Mouse (Mus musculus) forebrain, postnatal 0 days (tissue): ENCODE results near the gene C2cd2. TPM values are rescaled to one million over a fixed set of nuclear protein-coding genes. Genes with fewer than 3 reads are reported as not detected.

Experiments
- ATAC-seq: fragments of 200-750 bp; cut with Nextera tagmentation; 2 replicates; pipeline ENCODE4 v1.8.0; 2017; ENCODE audit warnings: mild to moderate bottlenecking, moderate library complexity
- DNase-seq: peaks from one replicate; pipeline ENCODE4 v3.0.0-alpha.2; 2015
- H3K27ac ChIP-seq: fragments of 300-500 bp; sonication (generic); 2 replicates; pipeline ENCODE4 v1.5.1; 2014; ENCODE audit warnings: low read depth, mild to moderate bottlenecking, antibody characterized with exemption, low read length, moderate library complexity, mixed read lengths
- H3K27me3 ChIP-seq: fragments of 300-500 bp; sonication (generic); 2 replicates; pipeline ENCODE4 v1.6.1; 2014; ENCODE audit warnings: mild to moderate bottlenecking, low read length, mixed read lengths; ENCODE audit not compliant: insufficient read depth
- H3K36me3 ChIP-seq: fragments of 300-500 bp; sonication (generic); 2 replicates; pipeline ENCODE4 v1.6.1; 2014; ENCODE audit warnings: mild to moderate bottlenecking, moderate library complexity; ENCODE audit not compliant: insufficient read depth
- H3K4me1 ChIP-seq: fragments of 300-500 bp; sonication (generic); 2 replicates; pipeline ENCODE4 v1.6.1; 2014; ENCODE audit warnings: antibody characterized with exemption; ENCODE audit not compliant: insufficient read depth
- H3K4me2 ChIP-seq: fragments of 300-500 bp; sonication (generic); 2 replicates; pipeline ENCODE4 v1.6.1; 2014; ENCODE audit warnings: low read depth, mild to moderate bottlenecking, moderate library complexity
- H3K4me3 ChIP-seq: fragments of 300-500 bp; sonication (generic); 2 replicates; pipeline ENCODE4 v1.5.1; 2014; ENCODE audit warnings: low read depth, low read length, mixed read lengths
- H3K9ac ChIP-seq: fragments of 300-500 bp; sonication (generic); 2 replicates; pipeline ENCODE4 v1.6.1; 2014; ENCODE audit warnings: mild to moderate bottlenecking
- H3K9me3 ChIP-seq: fragments of 300-500 bp; sonication (generic); 2 replicates; pipeline ENCODE4 v1.6.1; 2016; ENCODE audit warnings: low read length
- CTCF ChIP-seq: sonication (generic); IDR thresholded peaks from 2 replicates; pipeline ENCODE4 v1.5.1; 2016; ENCODE audit warnings: antibody characterized with exemption, control low read depth, low read depth
- WGBS: fragments of 180-500 bp; shearing (Covaris S2); extraction: QIAGEN DNeasy Blood & Tissue Kit; methylation state at CpG from one replicate; pipeline ENCODE4 v1.1.7; 2014; 5-methylcytosine and 5-hydroxymethylcytosine counted together
- polyA plus RNA-seq: library from polyadenylated mRNA; unstranded; fragments of >200 nt; fragmentation: Nextera tagmentation; extraction: Ambion mirVana; gene quantifications from 2 replicates; pipeline ENCODE4 v1.2.1, GENCODE M21; 2015
- total RNA-seq: library from RNA; depleted of rRNA; stranded (reverse); fragments of >200 nt; gene quantifications from 2 replicates; pipeline ENCODE4 v1.2.3, GENCODE M21; 2014

The C2cd2 gene
- total and polyA plus RNA-seq, 2 experiments from 2014 or later: 11.9 to 13.3 TPM

GRCm38 (mm10) chr16:97984589-97984988 lies 22.2 kb upstream of the C2cd2 start:
- no peak for DNase-seq

GRCm38 (mm10) chr16:97981362-97981761 lies 19.0 kb upstream of the C2cd2 start:
- H3K36me3 ChIP-seq: no peaks in the 10 kb centered on the region
- no peak overlapping the region for H3K4me3 ChIP-seq
- no peak overlapping the region for H3K27ac ChIP-seq
- ATAC-seq: no peak
- H3K4me2 ChIP-seq: no peak overlapping the region
- no peak for DNase-seq
- 93% methylated on average over 1 of the region's 1 CpGs for WGBS
- no peaks in the 10 kb centered on the region for H3K4me1 ChIP-seq
- TF ChIP-seq CTCF: no peak
- no peaks in the 10 kb centered on the region for H3K9me3 ChIP-seq
- H3K9ac ChIP-seq: no peak overlapping the region
- no peaks in the 10 kb centered on the region for H3K27me3 ChIP-seq

More at GRCm38 (mm10) chr16:97984589-97984988, 22.2 kb upstream of the C2cd2 start:
- no peaks in the 10 kb centered on the region for H3K36me3 ChIP-seq
- H3K4me1 ChIP-seq: no peaks in the 10 kb centered on the region
- 18% methylated on average over 5 of the region's 5 CpGs for WGBS
- H3K9ac ChIP-seq: no peak overlapping the region
- no peak overlapping the region for H3K4me3 ChIP-seq
- no peak overlapping the region for H3K4me2 ChIP-seq
- no peak overlapping the region for H3K27ac ChIP-seq
- no peak for TF ChIP-seq CTCF
- no peak for ATAC-seq
- H3K9me3 ChIP-seq: no peaks in the 10 kb centered on the region
- no peaks in the 10 kb centered on the region for H3K27me3 ChIP-seq

GRCm38 (mm10) chr16:97977722-97978121 lies 15.3 kb upstream of the C2cd2 start:
- H3K27me3 ChIP-seq: no peaks in the 10 kb centered on the region
- no peaks in the 10 kb centered on the region for H3K4me1 ChIP-seq
- no peak overlapping the region for H3K4me3 ChIP-seq
- 84% methylated on average over 3 of the region's 3 CpGs for WGBS
- no peaks in the 10 kb centered on the region for H3K36me3 ChIP-seq
- no peak overlapping the region for H3K27ac ChIP-seq
- no peak for ATAC-seq
- H3K4me2 ChIP-seq: no peak overlapping the region
- TF ChIP-seq CTCF: no peak
- no peak for DNase-seq
- no peak overlapping the region for H3K9ac ChIP-seq
- no peaks in the 10 kb centered on the region for H3K9me3 ChIP-seq

GRCm38 (mm10) chr16:97977277-97977676 lies 14.9 kb upstream of the C2cd2 start:
- 85% methylated on average over 1 of the region's 1 CpGs for WGBS

GRCm38 (mm10) chr16:97963956-97964540 lies 1.6 kb upstream of the C2cd2 start:
- H3K9ac ChIP-seq: no peak overlapping the region
- no peaks in the 10 kb centered on the region for H3K27me3 ChIP-seq
- no peak overlapping the region for H3K27ac ChIP-seq
- no peak overlapping the region for H3K4me2 ChIP-seq
- H3K36me3 ChIP-seq: 0 out of 2 replicates have a peak, but pooled peaks cover 3% of the 10 kb centered on the region
- ATAC-seq (no peak), DNase-seq (no peak)
- no peak overlapping the region for H3K4me3 ChIP-seq
- 86% methylated on average over 3 of the region's 3 CpGs for WGBS
- no peaks in the 10 kb centered on the region for H3K9me3 ChIP-seq
- peaks cover 4% of the 10 kb centered on the region; the same call in 1 of the 2 replicates for H3K4me1 ChIP-seq
- TF ChIP-seq CTCF: no peak

More at GRCm38 (mm10) chr16:97977277-97977676, 14.9 kb upstream of the C2cd2 start:
- Histone ChIP-seq H3K36me3 (no peaks in the 10 kb centered on the region), H3K4me1 (no peaks in the 10 kb centered on the region), H3K9ac (no peak overlapping the region), H3K4me3 (no peak overlapping the region), H3K27me3 (no peaks in the 10 kb centered on the region), H3K9me3 (no peaks in the 10 kb centered on the region), H3K27ac (no peak overlapping the region), H3K4me2 (no peak overlapping the region)
- DNase-seq: no peak
- TF ChIP-seq CTCF: no peak
- ATAC-seq: no peak

- no peak; the same call in 1 of the 2 replicates for ATAC-seq
- H3K4me3 ChIP-seq: peak overlapping the region; percentile 84
- WGBS: 7% methylated on average over 36 of the region's 36 CpGs
- no peak for TF ChIP-seq CTCF
- H3K4me1 ChIP-seq: peaks cover 4% of the 10 kb centered on the region; the same call in 1 of the 2 replicates
- peak; percentile 60 for DNase-seq
- H3K27me3 ChIP-seq: no peaks in the 10 kb centered on the region
- peaks cover 6% of the 10 kb centered on the region for H3K36me3 ChIP-seq
- peak overlapping the region; percentile 90 for H3K4me2 ChIP-seq
- peak overlapping the region; percentile 88 for H3K27ac ChIP-seq
- H3K9me3 ChIP-seq: no peaks in the 10 kb centered on the region
- H3K9ac ChIP-seq: peak overlapping the region; percentile 92
Observed at GRCm38 (mm10) chr16:97961381-97962150, 832 bp downstream of the C2cd2 start.

GRCm38 (mm10) chr16:97960348-97960747 lies 2.0 kb downstream of the C2cd2 start:
- H3K27me3 ChIP-seq: no peaks in the 10 kb centered on the region
- peaks cover 17% of the 10 kb centered on the region for H3K36me3 ChIP-seq
- ATAC-seq (no peak), DNase-seq (no peak)
- WGBS: 90% methylated on average over 3 of the region's 3 CpGs
- no peak overlapping the region for H3K9ac ChIP-seq
- no peak overlapping the region for H3K4me3 ChIP-seq
- no peak overlapping the region for H3K27ac ChIP-seq
- H3K4me2 ChIP-seq: no peak overlapping the region
- no peak for TF ChIP-seq CTCF
- H3K4me1 ChIP-seq: peaks cover 4% of the 10 kb centered on the region; the same call in 1 of the 2 replicates
- no peaks in the 10 kb centered on the region for H3K9me3 ChIP-seq
